Mouse (Mus musculus) midbrain, postnatal 0 days (tissue): ENCODE data around the gene Clta. TPM values are rescaled to one million over a fixed set of nuclear protein-coding genes. Genes with fewer than 3 reads are reported as not detected.

Experiments
- ATAC-seq: fragments of 200-750 bp; cut with Nextera tagmentation; 2 replicates; pipeline ENCODE4 v1.8.0; 2017; ENCODE audit warnings: moderate number of reproducible peaks, mild to moderate bottlenecking, moderate TSS enrichment, moderate library complexity; ENCODE audit not compliant: low FRiP score
- DNase-seq: peaks from one replicate; pipeline ENCODE4 v3.0.0-alpha.2; 2015; ENCODE audit warnings: low spot score
- H3K27ac ChIP-seq: fragments of 300-500 bp; sonication (generic); 2 replicates; pipeline ENCODE4 v1.5.1; 2014; ENCODE audit warnings: low read depth, mild to moderate bottlenecking, low read length, mixed read lengths
- H3K27me3 ChIP-seq: fragments of 300-500 bp; sonication (generic); 2 replicates; pipeline ENCODE4 v1.6.1; 2014; ENCODE audit warnings: low read length, control low read depth, mixed read lengths; ENCODE audit not compliant: insufficient read depth
- H3K36me3 ChIP-seq: fragments of 300-500 bp; sonication (generic); 2 replicates; pipeline ENCODE4 v1.6.1; 2014; ENCODE audit warnings: low read length, control low read depth, mixed read lengths; ENCODE audit not compliant: insufficient read depth
- H3K4me1 ChIP-seq: fragments of 300-500 bp; sonication (generic); 2 replicates; pipeline ENCODE4 v1.6.1; 2014; ENCODE audit warnings: mild to moderate bottlenecking, control low read depth, antibody characterized with exemption, low read length, mixed read lengths; ENCODE audit not compliant: insufficient read depth
- H3K4me2 ChIP-seq: fragments of 300-500 bp; sonication (generic); 2 replicates; pipeline ENCODE4 v1.6.1; 2014; ENCODE audit warnings: low read depth, mild to moderate bottlenecking, low read length, mixed read lengths; ENCODE audit not compliant: poor library complexity, severe bottlenecking
- H3K4me3 ChIP-seq: fragments of 300-500 bp; sonication (generic); 2 replicates; pipeline ENCODE4 v1.5.1; 2014; ENCODE audit warnings: low read depth, mild to moderate bottlenecking, low read length, moderate library complexity
- H3K9ac ChIP-seq: fragments of 300-500 bp; sonication (generic); replicated peaks from 2 replicates; pipeline ENCODE4 v1.6.1; 2014; ENCODE audit warnings: mild to moderate bottlenecking, low read length, moderate library complexity, mixed read lengths; ENCODE audit not compliant: poor library complexity, severe bottlenecking
- H3K9me3 ChIP-seq: fragments of 300-500 bp; sonication (generic); 2 replicates; pipeline ENCODE4 v1.6.1; 2016; ENCODE audit warnings: low read length, control low read depth
- CTCF ChIP-seq: IDR thresholded peaks from 2 replicates; pipeline ENCODE4 v1.5.1; 2016; ENCODE audit warnings: antibody characterized with exemption, mild to moderate bottlenecking
- WGBS: fragments of 180-500 bp; shearing (Covaris S2); extraction: QIAGEN DNeasy Blood & Tissue Kit; methylation state at CpG from one replicate; pipeline ENCODE4 v1.1.7; 2014; 5-methylcytosine and 5-hydroxymethylcytosine counted together
- polyA plus RNA-seq: library from polyadenylated mRNA; unstranded; fragments of >200 nt; fragmentation: Nextera tagmentation; extraction: Ambion mirVana; gene quantifications from 2 replicates; pipeline ENCODE4 v1.2.1, GENCODE M21; 2015
- total RNA-seq: library from RNA; depleted of rRNA; stranded (reverse); fragments of >200 nt; gene quantifications from 2 replicates; pipeline ENCODE4 v1.2.3, GENCODE M21; 2014

Clta gene
- total and polyA plus RNA-seq, 2 experiments from 2014 or later, result 390 to 539 TPM

DNA sequence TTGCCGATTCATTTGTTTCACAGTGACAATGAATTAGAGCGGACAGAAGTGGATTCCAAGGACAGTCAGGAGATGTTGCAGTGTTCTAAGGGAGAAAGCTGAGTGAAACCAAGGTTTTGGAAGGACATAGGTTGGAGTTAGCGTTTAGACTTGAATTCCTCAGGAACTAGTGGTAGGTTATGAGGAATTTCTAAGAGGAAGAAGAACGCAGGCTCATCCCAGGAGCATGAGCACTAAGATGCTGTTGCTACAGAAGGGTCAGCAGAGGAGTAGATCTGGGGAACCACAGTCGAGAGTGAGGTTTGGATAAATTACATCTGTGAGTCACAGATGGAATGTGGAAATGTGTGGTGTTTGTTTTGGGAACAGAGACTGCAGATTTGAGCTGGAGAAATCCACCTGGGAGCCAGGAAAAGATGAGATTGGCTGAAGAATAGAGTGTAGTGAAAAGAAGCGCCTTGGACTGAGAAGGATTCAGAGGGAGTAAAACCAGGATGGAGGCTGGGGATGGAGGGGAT is 28.0 kb upstream of the Clta start:
- Histone ChIP-seq H3K9me3 (no peaks in the 10 kb centered on the region), H3K36me3 (no peaks in the 10 kb centered on the region), H3K9ac (no peak overlapping the region), H3K4me1 (no peaks in the 10 kb centered on the region), H3K4me3 (no peak overlapping the region), H3K27ac (no peak overlapping the region), H3K27me3 (no peaks in the 10 kb centered on the region), H3K4me2 (no peak overlapping the region)
- no peak for TF ChIP-seq CTCF
- 84% methylated on average over 6 of the region's 6 CpGs for WGBS
- no peak for ATAC-seq
- no peak for DNase-seq

GRCm38 (mm10) chr4:43978521-43979443 is 25.5 kb upstream of the Clta start:
- ATAC-seq (no peak; the same call in 1 of the 2 replicates), DNase-seq (peak; percentile 53)
- Histone ChIP-seq H3K4me2 (no peak overlapping the region), H3K4me3 (no peak overlapping the region), H3K27me3 (no peaks in the 10 kb centered on the region), H3K36me3 (no peaks in the 10 kb centered on the region), H3K4me1 (no peaks in the 10 kb centered on the region), H3K9me3 (no peaks in the 10 kb centered on the region), H3K27ac (no peak overlapping the region), H3K9ac (no peak overlapping the region)
- 19% methylated on average over 17 of the region's 17 CpGs for WGBS
- peak; percentile 15; the same call in 1 of the 2 replicates for TF ChIP-seq CTCF

DNA sequence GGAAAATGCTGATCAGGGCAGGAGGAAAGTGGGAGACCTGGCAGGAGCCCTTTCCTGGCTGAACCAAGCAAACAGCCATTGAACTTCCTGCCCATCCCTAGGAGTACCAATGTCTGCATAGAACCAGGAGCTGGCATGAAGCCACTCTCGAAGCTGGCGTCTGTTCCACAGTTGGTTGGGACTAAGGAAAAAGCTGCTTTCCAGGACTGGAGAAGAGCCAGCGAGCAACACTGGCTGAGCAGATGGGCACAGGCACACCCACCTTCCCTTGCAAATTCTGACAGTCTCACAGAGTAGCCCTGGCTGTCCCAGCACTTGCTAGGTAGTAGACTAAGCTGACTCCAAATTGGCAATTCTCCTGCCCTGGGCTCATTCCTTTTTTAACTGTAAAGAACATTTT is 24.5 kb upstream of the Clta start:
- peak; percentile 92 for DNase-seq
- WGBS, result 67% methylated on average over 3 of the region's 3 CpGs
- Histone ChIP-seq H3K9ac (no peak overlapping the region), H3K4me2 (no peak overlapping the region), H3K27ac (no peak overlapping the region), H3K36me3 (no peaks in the 10 kb centered on the region), H3K27me3 (no peaks in the 10 kb centered on the region), H3K9me3 (no peaks in the 10 kb centered on the region), H3K4me3 (no peak overlapping the region), H3K4me1 (no peaks in the 10 kb centered on the region)
- ATAC-seq, result no peak
- TF ChIP-seq CTCF, result no peak

GRCm38 (mm10) chr4:43980236-43980635 is 24.0 kb upstream of the Clta start:
- WGBS, result 83% methylated on average over 4 of the region's 4 CpGs
- no peaks in the 10 kb centered on the region for H3K4me1 ChIP-seq
- H3K27me3 ChIP-seq, result no peaks in the 10 kb centered on the region
- no peaks in the 10 kb centered on the region for H3K36me3 ChIP-seq
- H3K27ac ChIP-seq, result no peak overlapping the region
- H3K4me2 ChIP-seq, result no peak overlapping the region
- no peak overlapping the region for H3K4me3 ChIP-seq
- ATAC-seq (no peak), DNase-seq (no peak)
- TF ChIP-seq CTCF, result no peak
- no peaks in the 10 kb centered on the region for H3K9me3 ChIP-seq
- H3K9ac ChIP-seq, result no peak overlapping the region

DNA sequence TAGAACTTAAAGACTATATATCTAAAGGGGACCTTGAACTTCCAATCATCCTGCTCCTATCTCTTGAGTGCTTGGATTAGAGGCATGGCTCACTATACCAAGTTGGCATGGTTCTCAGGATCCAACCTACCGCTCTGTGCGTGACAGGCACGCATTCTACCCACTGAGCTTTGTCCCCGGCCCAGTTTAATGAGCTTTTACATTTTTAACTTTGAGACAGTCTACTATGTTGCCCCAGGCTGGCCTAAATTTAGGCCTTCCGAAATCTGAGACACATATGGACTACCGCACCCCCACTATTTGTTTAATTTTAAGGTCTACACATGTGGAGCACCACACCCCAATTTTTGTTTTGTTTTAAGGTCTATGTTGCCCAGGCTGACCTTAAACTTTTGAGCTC is 23.4 kb upstream of the Clta start:
- ATAC-seq (no peak), DNase-seq (no peak)
- Histone ChIP-seq H3K4me3 (no peak overlapping the region), H3K36me3 (no peaks in the 10 kb centered on the region), H3K27ac (no peak overlapping the region), H3K27me3 (no peaks in the 10 kb centered on the region), H3K4me1 (no peaks in the 10 kb centered on the region), H3K4me2 (no peak overlapping the region), H3K9ac (no peak overlapping the region), H3K9me3 (no peaks in the 10 kb centered on the region)
- no peak for TF ChIP-seq CTCF
- 96% methylated on average over 6 of the region's 6 CpGs for WGBS

DNA sequence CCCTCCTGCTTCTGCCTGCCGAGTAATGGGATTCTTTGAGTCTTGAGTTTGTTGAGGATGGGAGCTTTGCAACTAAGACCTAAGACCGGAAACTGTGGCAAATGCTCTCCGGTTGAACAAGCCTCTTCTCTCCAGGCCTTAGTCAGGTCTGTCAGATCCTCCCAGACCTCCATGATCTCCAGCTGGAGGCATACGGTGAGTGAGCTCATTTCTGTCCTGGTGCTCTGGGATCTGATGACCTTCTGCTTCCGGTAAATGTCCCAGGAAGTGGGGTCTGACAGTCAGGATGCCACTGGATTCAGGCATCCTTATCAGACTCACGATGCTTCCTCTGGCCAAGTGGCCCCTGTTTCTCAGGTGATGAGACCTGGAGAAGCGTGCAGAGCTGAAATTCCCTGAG is 23.0 kb upstream of the Clta start:
- no peaks in the 10 kb centered on the region for H3K4me1 ChIP-seq
- H3K9me3 ChIP-seq, result no peaks in the 10 kb centered on the region
- H3K4me3 ChIP-seq, result no peak overlapping the region
- H3K27me3 ChIP-seq, result no peaks in the 10 kb centered on the region
- ATAC-seq (no peak), DNase-seq (no peak)
- TF ChIP-seq CTCF, result no peak
- H3K9ac ChIP-seq, result no peak overlapping the region
- 89% methylated on average over 7 of the region's 7 CpGs for WGBS
- H3K36me3 ChIP-seq, result no peaks in the 10 kb centered on the region
- H3K4me2 ChIP-seq, result no peak overlapping the region
- H3K27ac ChIP-seq, result no peak overlapping the region
